Mouse (Mus musculus) neural tube, embryonic 13.5 days (tissue): Measurements from ENCODE around the gene Mogs. TPM values are rescaled to one million over a fixed set of nuclear protein-coding genes. Genes with fewer than 3 reads are reported as not detected.
A peak's percentile ranks its signal among the peaks of the same experiment; 100 is the strongest.

ENCODE experiments used
- ATAC-seq: fragments of 200-750 bp; cut with Nextera tagmentation; 2 replicates; pipeline ENCODE4 v1.8.0; 2017; ENCODE audit warnings: low read depth, mild to moderate bottlenecking, moderate TSS enrichment, moderate library complexity
- H3K27ac ChIP-seq: fragments of 300-500 bp; sonication (generic); replicated peaks from 2 replicates; pipeline ENCODE4 v1.5.1; 2015; ENCODE audit warnings: moderate library complexity, mild to moderate bottlenecking, inconsistent platforms
- H3K27me3 ChIP-seq: fragments of 300-500 bp; sonication (generic); 2 replicates; pipeline ENCODE4 v1.6.1; 2015; ENCODE audit warnings: mild to moderate bottlenecking, inconsistent platforms
- H3K36me3 ChIP-seq: fragments of 300-500 bp; sonication (generic); 2 replicates; pipeline ENCODE4 v1.6.1; 2015; ENCODE audit warnings: mild to moderate bottlenecking, inconsistent platforms
- H3K4me1 ChIP-seq: fragments of 300-500 bp; sonication (generic); replicated peaks from 2 replicates; pipeline ENCODE4 v1.6.1; 2015; ENCODE audit warnings: inconsistent platforms
- H3K4me2 ChIP-seq: fragments of 300-500 bp; sonication (generic); 2 replicates; pipeline ENCODE4 v1.6.1; 2015; ENCODE audit warnings: inconsistent platforms, mild to moderate bottlenecking, moderate library complexity
- H3K4me3 ChIP-seq: fragments of 300-500 bp; sonication (generic); 2 replicates; pipeline ENCODE4 v1.5.1; 2015; ENCODE audit warnings: mild to moderate bottlenecking, inconsistent platforms
- H3K9ac ChIP-seq: fragments of 300-500 bp; sonication (generic); 2 replicates; pipeline ENCODE4 v1.6.1; 2015; ENCODE audit warnings: moderate library complexity, mild to moderate bottlenecking, inconsistent platforms
- H3K9me3 ChIP-seq: fragments of 300-500 bp; sonication (generic); 2 replicates; pipeline ENCODE4 v1.6.1; 2016; ENCODE audit warnings: inconsistent platforms
- WGBS: fragments of 180-500 bp; shearing (Covaris S2); methylation state at CpG from one replicate; pipeline ENCODE4 v1.1.7; 2015; 5-methylcytosine and 5-hydroxymethylcytosine counted together
- polyA plus RNA-seq: library from polyadenylated mRNA; unstranded; fragments of >200 nt; fragmentation: Nextera tagmentation; extraction: Ambion mirVana; gene quantifications from 2 replicates; pipeline ENCODE4 v1.2.1, GENCODE M21; 2015

Mogs gene
- polyA plus RNA-seq, 1 experiment from 2014 or later = 26.8 TPM

DNA sequence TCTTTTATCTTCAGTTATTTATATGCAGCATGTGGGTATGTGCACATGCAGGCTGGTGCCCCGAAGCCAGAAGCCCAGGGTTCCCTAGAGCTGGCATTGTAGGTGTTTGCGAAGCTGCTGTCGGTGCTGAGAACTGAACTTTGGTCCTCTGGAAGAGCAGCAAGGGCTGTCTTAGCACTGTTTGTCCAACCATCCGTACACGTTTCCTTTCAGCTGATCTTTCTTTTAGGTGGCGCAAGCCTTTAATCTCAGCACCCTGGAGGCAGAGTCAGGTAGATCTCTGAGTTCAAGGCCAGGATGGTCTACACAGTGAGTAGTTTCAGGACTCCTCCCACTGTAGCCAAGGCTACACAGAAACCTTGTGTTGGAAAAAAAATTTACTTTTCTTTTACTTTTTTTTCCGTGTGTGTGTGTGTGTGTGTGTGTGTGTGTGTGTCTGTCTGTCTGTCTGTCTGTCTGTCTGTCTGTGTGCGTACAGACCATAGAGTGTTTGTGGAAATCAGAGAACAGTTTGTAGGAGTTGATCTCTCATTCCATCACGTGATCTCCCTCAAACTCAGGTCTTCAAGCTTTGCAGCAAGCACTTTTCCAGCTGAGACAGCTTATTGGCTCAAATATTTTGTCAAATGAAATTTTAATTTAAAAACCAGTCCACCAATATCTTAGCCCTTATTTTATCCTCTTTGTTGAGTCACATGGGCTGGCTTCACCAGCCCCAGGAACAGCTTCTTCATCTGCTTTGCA is 17.1 kb downstream of the Mogs start:
- no peak for ATAC-seq
- no peak overlapping the region for H3K4me3 ChIP-seq
- H3K9me3 ChIP-seq = no peaks in the 10 kb centered on the region
- WGBS = 91% methylated on average over 9 of the region's 9 CpGs
- no peak overlapping the region for H3K9ac ChIP-seq
- H3K36me3 ChIP-seq = no peaks in the 10 kb centered on the region
- H3K27me3 ChIP-seq = peaks cover 16% of the 10 kb centered on the region
- no peak overlapping the region for H3K4me2 ChIP-seq
- peaks cover 22% of the 10 kb centered on the region for H3K4me1 ChIP-seq
- no peak overlapping the region for H3K27ac ChIP-seq

DNA sequence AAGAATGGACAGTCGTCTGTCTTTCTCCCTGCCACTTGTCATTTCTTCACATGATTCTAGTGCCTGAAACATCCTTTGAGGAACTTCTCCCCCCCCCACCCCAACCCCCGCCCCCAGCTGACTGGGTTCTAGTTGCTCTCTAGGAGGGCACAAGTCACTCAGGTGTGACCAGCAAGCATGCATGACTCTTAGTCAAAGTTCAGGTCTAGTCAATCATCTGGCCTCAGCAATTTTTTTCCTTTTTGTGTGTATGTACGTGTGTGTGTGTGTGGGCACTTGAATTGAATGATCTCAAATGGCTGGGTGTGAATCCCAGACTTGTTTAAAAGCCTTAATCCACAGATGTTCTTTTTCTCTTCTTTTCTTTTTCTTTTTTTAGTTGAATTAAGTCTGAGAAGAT is 18.9 kb downstream of the Mogs start:
- no peak for ATAC-seq
- H3K4me2 ChIP-seq = no peak overlapping the region
- H3K27me3 ChIP-seq = peaks cover 16% of the 10 kb centered on the region
- peaks cover 41% of the 10 kb centered on the region for H3K4me1 ChIP-seq
- H3K9me3 ChIP-seq = no peaks in the 10 kb centered on the region
- no peak overlapping the region for H3K4me3 ChIP-seq
- H3K9ac ChIP-seq = no peak overlapping the region
- no peak overlapping the region for H3K27ac ChIP-seq
- WGBS = 81% methylated on average over 3 of the region's 3 CpGs
- no peaks in the 10 kb centered on the region for H3K36me3 ChIP-seq

DNA sequence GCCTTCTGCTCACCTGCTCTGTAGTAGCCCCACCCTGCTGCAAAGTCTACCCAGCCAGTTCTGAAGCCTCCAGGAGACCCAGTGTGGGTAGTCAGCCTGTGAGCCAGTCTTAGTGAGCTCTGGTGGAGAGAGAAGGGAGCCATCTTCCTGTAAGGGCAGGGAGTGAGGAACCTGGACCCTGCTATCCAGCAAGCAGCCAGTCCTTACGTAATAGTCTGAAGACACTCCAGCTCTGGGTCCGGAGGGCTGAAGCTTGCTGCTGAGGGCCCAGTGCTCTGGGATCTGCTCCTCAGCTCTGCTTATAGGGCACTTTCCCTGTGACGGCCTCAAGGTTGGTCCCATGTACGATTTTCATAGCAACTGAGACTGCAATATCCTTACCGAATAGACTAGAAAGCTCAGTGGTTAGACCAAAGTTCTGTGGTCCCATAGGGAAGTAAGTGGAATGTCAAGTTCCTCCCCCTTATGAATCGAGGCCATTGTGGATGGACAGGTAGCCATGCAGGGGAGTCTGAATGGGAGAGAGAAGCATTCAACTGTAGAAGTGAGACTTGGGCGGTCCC is 19.7 kb downstream of the Mogs start, which contains the start of gene Rtkn:
Gene Rtkn (plus strand): TSS at position 513 of the 563 bp plus-strand sequence.
- Histone ChIP-seq H3K4me1 (peaks cover 48% of the 10 kb centered on the region), H3K27me3 (peaks cover 16% of the 10 kb centered on the region), H3K36me3 (no peaks in the 10 kb centered on the region), H3K4me3 (peak within 1 kb of the TSS; percentile 44), H3K9me3 (no peaks in the 10 kb centered on the region), H3K27ac (peak within 1 kb of the TSS; percentile 95), H3K9ac (peak within 1 kb of the TSS; percentile 83), H3K4me2 (peak within 1 kb of the TSS; percentile 63)
- WGBS = 66% methylated on average over 7 of the region's 7 CpGs
- ATAC-seq = no peak

DNA sequence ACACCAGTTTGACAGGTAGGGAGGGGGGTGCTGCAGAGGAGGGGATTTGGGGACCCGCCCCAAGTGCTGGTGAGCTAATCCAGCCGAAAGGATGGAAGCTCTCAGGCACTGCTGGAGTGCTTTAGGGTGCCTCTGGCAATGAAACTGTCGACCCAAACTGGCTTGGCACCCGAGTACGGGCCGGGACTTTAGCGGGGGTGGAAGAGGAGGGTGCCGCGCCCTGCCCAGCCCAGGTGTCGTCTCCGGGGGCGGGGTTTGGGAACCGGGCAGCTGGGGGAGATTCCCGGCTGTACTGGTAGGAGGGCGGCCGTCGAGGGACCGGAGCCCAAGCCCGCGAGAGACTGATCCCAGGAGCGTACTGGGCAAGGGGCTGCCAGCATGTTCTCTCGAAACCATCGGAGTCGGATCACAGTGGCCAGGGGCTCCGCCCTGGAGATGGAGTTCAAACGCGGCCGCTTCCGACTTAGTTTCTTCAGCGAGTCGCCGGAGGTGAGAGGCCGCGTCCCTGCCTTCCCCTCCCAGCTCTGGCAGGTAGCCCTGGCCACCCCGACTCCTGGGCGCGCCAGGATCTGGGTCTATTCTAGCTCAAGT is 20.4 kb downstream of the Mogs start:
- no peak for ATAC-seq
- Histone ChIP-seq H3K4me2 (peak overlapping the region; percentile 63), H3K36me3 (no peaks in the 10 kb centered on the region), H3K9me3 (no peaks in the 10 kb centered on the region), H3K9ac (peak overlapping the region; percentile 83), H3K27ac (peak overlapping the region; percentile 95; the same call in 1 of the 2 replicates), H3K4me3 (peak overlapping the region; percentile 44), H3K4me1 (peaks cover 51% of the 10 kb centered on the region), H3K27me3 (peaks cover 16% of the 10 kb centered on the region)
- 4% methylated on average over 37 of the region's 37 CpGs for WGBS

DNA sequence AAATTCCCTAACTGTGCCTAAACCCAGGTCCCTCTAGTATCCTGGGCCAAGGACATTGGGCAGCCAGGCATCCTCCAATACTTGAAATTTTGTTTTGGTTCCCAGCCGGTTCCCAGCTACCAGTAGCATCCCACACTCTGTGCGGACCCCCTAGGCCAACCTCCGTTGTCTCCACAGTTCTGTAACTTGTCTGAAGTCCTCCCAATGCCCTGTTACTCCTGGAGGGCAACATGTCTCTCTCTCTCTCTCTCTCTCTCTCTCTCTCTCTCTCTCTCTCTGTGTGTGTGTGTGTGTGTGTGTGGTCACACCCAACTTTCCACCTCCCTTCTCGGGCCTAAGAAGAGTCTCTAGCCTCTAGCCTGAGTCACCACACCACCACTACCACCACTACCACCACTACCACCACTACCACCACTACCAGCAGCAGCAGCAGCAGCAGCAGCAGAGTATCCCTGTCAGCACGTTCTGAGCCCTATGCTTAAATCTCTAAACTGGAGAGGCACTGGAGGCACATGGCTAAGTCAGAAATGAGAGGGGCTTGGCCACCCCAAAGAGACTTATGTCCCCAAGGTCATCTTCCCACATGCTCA is 21.1 kb downstream of the Mogs start:
- Histone ChIP-seq H3K36me3 (no peaks in the 10 kb centered on the region), H3K27me3 (peaks cover 16% of the 10 kb centered on the region), H3K4me2 (peak overlapping the region; percentile 63), H3K9me3 (no peaks in the 10 kb centered on the region), H3K9ac (peak overlapping the region; percentile 83), H3K27ac (peak overlapping the region; percentile 95), H3K4me3 (peak overlapping the region; percentile 44), H3K4me1 (peaks cover 52% of the 10 kb centered on the region)
- peak; percentile 10; the same call in 1 of the 2 replicates for ATAC-seq
- WGBS = 15% methylated on average over 5 of the region's 5 CpGs

DNA sequence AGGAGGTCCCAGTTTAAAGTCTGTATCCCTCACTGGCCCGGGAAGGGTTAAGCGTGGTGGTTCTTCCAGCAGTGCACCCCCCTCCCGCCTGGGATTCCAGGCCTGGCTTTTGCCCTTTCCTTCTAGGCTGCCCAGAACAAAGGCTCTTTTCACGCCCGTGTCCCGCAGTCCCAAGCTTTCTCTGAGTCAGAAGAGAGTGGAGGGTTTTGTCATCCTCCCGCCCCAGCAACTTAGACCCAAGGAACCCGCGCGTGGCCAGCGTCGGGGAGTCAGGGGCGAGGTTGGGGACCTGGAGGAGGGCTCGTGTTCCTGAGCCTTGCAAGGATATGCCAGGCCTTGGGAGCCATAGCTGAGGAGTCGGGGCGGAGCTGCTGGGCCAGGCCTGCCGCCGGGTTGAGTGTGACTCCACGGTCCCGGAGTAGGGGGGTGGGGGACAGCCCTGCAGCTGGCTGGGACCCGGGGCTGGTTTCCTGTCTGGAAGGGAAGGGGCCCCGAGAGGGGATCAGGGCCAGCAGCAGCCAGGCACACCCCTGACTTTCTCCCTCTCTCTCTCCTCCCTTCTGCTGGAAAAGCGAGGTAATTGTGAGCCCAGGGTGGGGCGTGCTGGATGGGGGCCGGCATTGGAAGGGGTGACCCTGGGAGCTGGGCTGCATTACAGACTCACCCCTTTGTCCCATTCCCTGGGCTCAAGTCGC is 21.7 kb downstream of the Mogs start:
- Histone ChIP-seq H3K4me2 (peak overlapping the region; percentile 63), H3K9me3 (no peaks in the 10 kb centered on the region), H3K4me1 (peaks cover 59% of the 10 kb centered on the region), H3K27ac (peak overlapping the region; percentile 95), H3K9ac (peak overlapping the region; percentile 83), H3K4me3 (peak overlapping the region; percentile 44), H3K36me3 (no peaks in the 10 kb centered on the region), H3K27me3 (peaks cover 16% of the 10 kb centered on the region)
- peak; percentile 77 for ATAC-seq
- WGBS = under 1% methylated on average over 26 of the region's 26 CpGs

DNA sequence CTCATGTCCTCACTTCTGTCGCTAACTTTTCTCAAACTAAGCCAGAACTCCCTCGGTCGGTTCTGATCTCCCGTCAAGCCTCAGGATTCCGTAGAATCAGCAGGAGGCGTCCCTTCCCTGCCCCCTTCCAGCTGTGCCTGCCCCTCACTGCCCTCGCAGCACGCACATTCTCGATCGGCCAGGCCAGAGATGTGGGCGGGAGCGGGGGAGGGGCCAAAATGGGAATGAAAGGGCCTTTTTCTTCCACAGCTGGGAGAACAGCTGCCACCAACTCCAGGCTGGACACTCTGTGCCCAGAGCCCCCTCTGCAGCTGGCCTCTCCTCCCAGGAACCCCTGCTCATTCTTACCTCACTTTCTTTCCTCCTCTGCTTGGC is 22.3 kb downstream of the Mogs start:
- peak; percentile 60 for ATAC-seq
- peaks cover 64% of the 10 kb centered on the region for H3K4me1 ChIP-seq
- under 1% methylated on average over 12 of the region's 12 CpGs for WGBS
- peak overlapping the region; percentile 83 for H3K9ac ChIP-seq
- H3K27ac ChIP-seq = peak overlapping the region; percentile 95
- H3K36me3 ChIP-seq = no peaks in the 10 kb centered on the region
- peak overlapping the region; percentile 44 for H3K4me3 ChIP-seq
- no peaks in the 10 kb centered on the region for H3K9me3 ChIP-seq
- H3K27me3 ChIP-seq = peaks cover 16% of the 10 kb centered on the region
- peak overlapping the region; percentile 63 for H3K4me2 ChIP-seq

DNA sequence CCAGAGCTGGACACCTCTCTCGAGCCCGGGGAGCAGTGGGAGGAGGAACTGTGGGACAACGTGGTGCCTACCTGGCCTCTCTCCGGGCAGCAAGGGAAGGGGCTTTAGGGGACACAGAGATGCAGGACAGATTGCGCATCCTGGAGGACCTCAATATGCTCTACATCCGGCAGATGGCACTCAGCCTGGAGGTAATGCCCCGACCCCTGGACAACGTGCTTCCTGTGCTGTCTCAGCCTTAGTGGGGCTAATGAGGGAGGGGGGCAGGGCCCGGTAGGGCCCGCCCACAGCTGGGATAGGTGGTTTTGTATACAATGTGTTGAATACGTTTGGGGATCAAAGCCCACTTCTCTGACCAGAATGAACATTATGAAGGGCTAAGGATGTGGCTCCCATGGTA is 22.8 kb downstream of the Mogs start:
- H3K4me1 ChIP-seq = peaks cover 69% of the 10 kb centered on the region
- WGBS = 1% methylated on average over 11 of the region's 11 CpGs

DNA sequence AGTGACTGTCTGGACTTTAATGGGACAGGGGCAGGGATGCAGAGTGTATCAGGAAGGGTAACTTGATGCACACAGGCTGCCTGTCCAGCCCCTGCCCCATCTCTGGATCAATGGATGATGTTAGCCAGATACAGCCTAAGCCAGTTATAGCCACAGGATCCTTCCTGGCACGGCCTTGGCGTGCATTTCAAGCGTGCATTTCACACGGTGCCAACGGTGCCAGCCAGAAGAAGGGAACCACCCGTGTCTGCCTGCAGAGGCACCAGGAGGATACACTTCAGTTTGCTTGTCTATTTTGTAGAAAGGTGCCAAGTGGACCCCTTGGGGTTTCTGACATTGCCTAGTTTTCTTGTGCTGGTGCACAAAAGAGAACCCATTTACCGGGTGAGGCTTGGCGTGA is 24.7 kb downstream of the Mogs start:
- Histone ChIP-seq H3K9me3 (no peaks in the 10 kb centered on the region), H3K36me3 (no peaks in the 10 kb centered on the region), H3K9ac (no peak overlapping the region), H3K27ac (no peak overlapping the region), H3K27me3 (peaks cover 15% of the 10 kb centered on the region), H3K4me1 (peaks cover 70% of the 10 kb centered on the region), H3K4me3 (no peak overlapping the region), H3K4me2 (no peak overlapping the region)
- WGBS = 91% methylated on average over 8 of the region's 8 CpGs
- ATAC-seq = no peak

More for the DNA sequence above, 22.8 kb downstream of the Mogs start:
- Histone ChIP-seq H3K4me2 (peak overlapping the region; percentile 63), H3K27me3 (peaks cover 16% of the 10 kb centered on the region), H3K36me3 (no peaks in the 10 kb centered on the region), H3K9me3 (no peaks in the 10 kb centered on the region), H3K9ac (peak overlapping the region; percentile 83), H3K27ac (peak overlapping the region; percentile 95), H3K4me3 (peak overlapping the region; percentile 44)
- peak; percentile 15; the same call in 1 of the 2 replicates for ATAC-seq

DNA sequence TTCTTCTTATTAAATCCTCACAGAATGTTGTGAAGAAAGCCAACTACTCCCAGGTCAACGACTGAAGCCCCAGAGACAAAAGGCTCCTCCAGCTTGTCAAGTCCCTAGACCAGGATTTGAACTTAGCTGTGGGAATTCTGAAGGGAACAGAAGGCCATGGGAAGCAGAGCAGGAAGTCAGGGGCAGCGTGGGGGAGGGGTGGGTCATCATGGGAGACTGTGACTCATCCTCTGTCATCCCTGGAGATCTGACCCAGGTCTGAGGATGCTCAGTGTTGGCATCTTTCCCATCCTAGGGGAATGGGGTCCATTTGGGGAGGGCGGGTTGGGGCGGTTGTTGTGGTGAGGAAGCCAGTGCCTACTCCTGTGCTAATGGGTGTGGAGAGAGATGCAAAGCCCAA is 26.3 kb downstream of the Mogs start:
- ATAC-seq = no peak

DNA sequence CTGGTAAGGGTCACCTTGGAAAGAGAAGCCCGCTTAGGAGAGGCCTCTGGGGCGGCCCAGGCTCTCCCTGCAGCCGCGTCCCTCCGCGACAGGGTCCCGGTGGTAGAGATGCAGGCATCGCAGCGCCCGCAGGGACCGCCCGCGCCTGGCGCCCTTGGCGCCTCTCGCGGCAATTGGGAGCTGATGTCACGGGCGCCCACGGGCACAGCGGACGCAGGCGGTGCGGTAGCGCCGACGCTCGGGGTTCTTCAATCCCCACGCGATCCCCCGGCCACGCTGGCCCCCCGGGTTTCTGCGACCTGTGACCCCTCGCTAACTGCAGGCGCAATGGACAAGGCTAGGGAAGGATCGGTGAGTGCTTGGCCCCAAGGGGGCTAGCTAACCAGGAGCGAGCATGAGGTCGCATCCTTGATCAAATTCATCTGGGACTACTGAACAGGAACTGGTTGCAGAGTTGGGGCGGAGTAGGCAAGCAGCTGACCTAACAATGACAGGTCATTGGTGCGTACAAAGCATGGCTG is 27.0 kb downstream of the Mogs start:
- peak overlapping the region; percentile 69 for H3K9ac ChIP-seq
- H3K4me3 ChIP-seq = peak overlapping the region; percentile 35
- H3K27me3 ChIP-seq = no peaks in the 10 kb centered on the region
- no peaks in the 10 kb centered on the region for H3K9me3 ChIP-seq
- WGBS = 5% methylated on average over 41 of the region's 41 CpGs
- H3K36me3 ChIP-seq = peaks cover 2% of the 10 kb centered on the region; the same call in 1 of the 2 replicates
- peaks cover 48% of the 10 kb centered on the region for H3K4me1 ChIP-seq
- peak overlapping the region; percentile 55 for H3K27ac ChIP-seq
- peak overlapping the region; percentile 70 for H3K4me2 ChIP-seq
- no peak for ATAC-seq

More for the DNA sequence above, 26.3 kb downstream of the Mogs start:
- Histone ChIP-seq H3K36me3 (no peaks in the 10 kb centered on the region; the same call in 1 of the 2 replicates), H3K4me3 (peak overlapping the region; percentile 35), H3K4me2 (peak overlapping the region; percentile 70), H3K27ac (peak overlapping the region; percentile 55; the same call in 1 of the 2 replicates), H3K27me3 (no peaks in the 10 kb centered on the region), H3K9ac (peak overlapping the region; percentile 69), H3K9me3 (no peaks in the 10 kb centered on the region), H3K4me1 (peaks cover 54% of the 10 kb centered on the region)
- 42% methylated on average over 4 of the region's 4 CpGs for WGBS
